Mouse (Mus musculus) kidney, embryonic 16.5 days (tissue): Measurements from ENCODE around the gene Cmah. TPM values are rescaled to one million over a fixed set of nuclear protein-coding genes. Genes with fewer than 3 reads are reported as not detected.

ENCODE experiments used
- ATAC-seq: fragments of 200-750 bp; cut with Nextera tagmentation; 2 replicates; pipeline ENCODE4 v1.8.0; 2017; ENCODE audit warnings: moderate TSS enrichment; ENCODE audit not compliant: low FRiP score, low TSS enrichment
- H3K27ac ChIP-seq: fragments of 300-500 bp; sonication (generic); 2 replicates; pipeline ENCODE4 v1.5.1; 2014; ENCODE audit warnings: low read length
- H3K27me3 ChIP-seq: fragments of 300-500 bp; sonication (generic); 2 replicates; pipeline ENCODE4 v1.6.1; 2014; ENCODE audit warnings: low read length, control low read depth, mixed read lengths; ENCODE audit not compliant: insufficient read depth
- H3K36me3 ChIP-seq: fragments of 300-500 bp; sonication (generic); 2 replicates; pipeline ENCODE4 v1.6.1; 2014; ENCODE audit warnings: low read length, control low read depth, mixed read lengths; ENCODE audit not compliant: insufficient read depth
- H3K4me1 ChIP-seq: fragments of 300-500 bp; sonication (generic); 2 replicates; pipeline ENCODE4 v1.6.1; 2014; ENCODE audit warnings: low read length, control low read depth, mixed read lengths; ENCODE audit not compliant: insufficient read depth
- H3K4me2 ChIP-seq: fragments of 300-500 bp; sonication (generic); replicated peaks from 2 replicates; pipeline ENCODE4 v1.6.1; 2014; ENCODE audit warnings: low read depth, low read length
- H3K4me3 ChIP-seq: fragments of 300-500 bp; sonication (generic); 2 replicates; pipeline ENCODE4 v1.5.1; 2014; ENCODE audit warnings: mild to moderate bottlenecking, low read length
- H3K9ac ChIP-seq: fragments of 300-500 bp; sonication (generic); replicated peaks from 2 replicates; pipeline ENCODE4 v1.6.1; 2014; ENCODE audit warnings: low read length
- H3K9me3 ChIP-seq: fragments of 300-500 bp; sonication (generic); 2 replicates; pipeline ENCODE4 v1.6.1; 2016; ENCODE audit warnings: low read length, control low read depth
- WGBS: fragments of 180-500 bp; shearing (Covaris S2); extraction: QIAGEN DNeasy Blood & Tissue Kit; methylation state at CpG from one replicate; pipeline ENCODE4 v1.1.7; 2014; 5-methylcytosine and 5-hydroxymethylcytosine counted together
- polyA plus RNA-seq: library from polyadenylated mRNA; unstranded; fragments of >200 nt; fragmentation: Nextera tagmentation; extraction: Ambion mirVana; gene quantifications from 2 replicates; pipeline ENCODE4 v1.2.1, GENCODE M21; 2015

Cmah gene
- polyA plus RNA-seq, 1 experiment from 2014 or later = 0.79 TPM

DNA sequence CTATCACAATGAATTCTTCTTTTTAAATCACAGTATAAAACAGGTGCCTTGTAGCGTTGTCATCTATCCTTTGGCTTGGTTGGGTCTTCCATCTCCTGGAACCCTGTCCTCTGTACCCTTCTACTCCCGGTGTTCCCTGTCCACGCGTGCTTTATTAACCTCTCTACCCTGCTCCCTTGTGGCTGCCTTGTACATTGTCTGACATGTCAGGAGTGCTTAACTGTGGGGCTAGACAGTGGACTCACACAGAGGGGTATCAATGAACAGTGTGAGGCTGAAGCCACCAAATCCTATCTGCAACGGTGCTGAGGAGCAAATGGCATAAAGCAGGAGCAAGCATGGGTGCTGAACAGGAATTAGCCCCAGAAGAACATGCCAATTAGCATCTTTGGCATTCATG, 133.3 kb downstream of the Cmah start:
- no peak overlapping the region for H3K4me3 ChIP-seq
- WGBS = 56% methylated on average over 5 of the region's 5 CpGs
- no peaks in the 10 kb centered on the region for H3K4me1 ChIP-seq
- 0 out of 2 replicates have a peak, but pooled peaks have one; percentile 54 for ATAC-seq
- H3K9me3 ChIP-seq = no peaks in the 10 kb centered on the region
- H3K4me2 ChIP-seq = no peak overlapping the region
- no peak overlapping the region for H3K9ac ChIP-seq
- H3K36me3 ChIP-seq = no peaks in the 10 kb centered on the region
- H3K27me3 ChIP-seq = no peaks in the 10 kb centered on the region
- H3K27ac ChIP-seq = no peak overlapping the region

GRCm38 (mm10) chr13:24463767-24464166, 136.6 kb downstream of the Cmah start:
- Histone ChIP-seq H3K27me3 (no peaks in the 10 kb centered on the region), H3K4me2 (no peak overlapping the region), H3K36me3 (no peaks in the 10 kb centered on the region), H3K4me1 (no peaks in the 10 kb centered on the region), H3K9ac (no peak overlapping the region), H3K9me3 (no peaks in the 10 kb centered on the region), H3K4me3 (no peak overlapping the region), H3K27ac (no peak overlapping the region)
- no peak for ATAC-seq
- 74% methylated on average over 7 of the region's 7 CpGs for WGBS

DNA sequence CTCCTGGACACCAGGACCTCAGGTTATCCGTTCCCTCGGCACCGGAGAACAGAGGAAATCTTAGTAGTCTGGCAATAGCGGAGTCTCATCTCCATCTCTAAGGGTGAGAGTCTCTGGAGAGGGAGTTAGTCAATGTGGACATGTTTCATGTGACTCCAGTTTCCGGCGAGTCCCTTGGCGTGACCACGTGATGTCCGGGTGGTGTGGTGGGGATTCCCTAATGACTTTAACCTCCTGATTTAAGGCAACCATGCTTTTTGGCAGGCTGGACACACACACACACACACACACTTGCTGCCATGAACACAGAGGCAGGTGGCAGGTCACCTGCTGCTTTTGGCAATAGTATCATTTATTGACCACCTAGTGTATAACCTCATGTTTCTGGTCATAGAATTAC, 138.8 kb downstream of the Cmah start:
- Histone ChIP-seq H3K9ac (no peak overlapping the region), H3K4me3 (no peak overlapping the region), H3K27ac (no peak overlapping the region), H3K36me3 (no peaks in the 10 kb centered on the region), H3K4me2 (no peak overlapping the region), H3K4me1 (no peaks in the 10 kb centered on the region), H3K27me3 (no peaks in the 10 kb centered on the region), H3K9me3 (no peaks in the 10 kb centered on the region)
- no peak for ATAC-seq
- 94% methylated on average over 9 of the region's 9 CpGs for WGBS

- WGBS = 79% methylated on average over 4 of the region's 4 CpGs
- no peaks in the 10 kb centered on the region for H3K27me3 ChIP-seq
- H3K4me2 ChIP-seq = no peak overlapping the region
- H3K4me1 ChIP-seq = no peaks in the 10 kb centered on the region
- H3K9ac ChIP-seq = no peak overlapping the region
- no peaks in the 10 kb centered on the region for H3K36me3 ChIP-seq
- no peak overlapping the region for H3K27ac ChIP-seq
- no peak for ATAC-seq
- no peaks in the 10 kb centered on the region for H3K9me3 ChIP-seq
- no peak overlapping the region for H3K4me3 ChIP-seq
These were observed 140.6 kb downstream of the Cmah start for GRCm38 (mm10) chr13:24467806-24468205.

GRCm38 (mm10) chr13:24477564-24477963, 150.4 kb downstream of the Cmah start:
- 57% methylated on average over 5 of the region's 5 CpGs for WGBS
- Histone ChIP-seq H3K9me3 (no peaks in the 10 kb centered on the region), H3K9ac (no peak overlapping the region), H3K4me2 (no peak overlapping the region), H3K36me3 (no peaks in the 10 kb centered on the region), H3K4me3 (no peak overlapping the region), H3K27me3 (no peaks in the 10 kb centered on the region), H3K4me1 (no peaks in the 10 kb centered on the region), H3K27ac (no peak overlapping the region)
- ATAC-seq = no peak

GRCm38 (mm10) chr13:24479516-24479915, 152.3 kb downstream of the Cmah start:
- Histone ChIP-seq H3K4me1 (no peaks in the 10 kb centered on the region), H3K4me2 (no peak overlapping the region), H3K9ac (no peak overlapping the region), H3K9me3 (no peaks in the 10 kb centered on the region), H3K27ac (no peak overlapping the region), H3K4me3 (no peak overlapping the region), H3K27me3 (no peaks in the 10 kb centered on the region), H3K36me3 (no peaks in the 10 kb centered on the region)
- no peak for ATAC-seq
- 80% methylated on average over 2 of the region's 2 CpGs for WGBS

DNA sequence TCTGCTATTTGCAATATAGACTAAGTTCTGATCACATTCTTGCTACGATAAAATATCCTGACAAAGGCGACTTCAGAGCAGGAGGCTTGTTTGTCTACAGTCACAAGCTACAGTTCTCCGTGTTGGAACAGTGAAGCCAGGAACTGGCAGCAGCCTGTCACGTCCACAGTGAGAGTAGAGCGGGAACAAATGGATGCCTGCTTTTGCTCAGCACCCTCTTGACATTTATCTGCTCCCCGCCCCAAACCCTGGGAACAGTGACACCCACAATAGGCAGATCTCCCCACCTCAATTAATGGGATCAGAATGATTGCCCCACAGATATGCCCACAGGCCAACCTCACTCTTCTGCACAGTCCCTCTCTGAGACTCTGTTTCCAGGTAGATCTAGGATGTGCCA, 153.6 kb downstream of the Cmah start:
- ATAC-seq = no peak
- no peaks in the 10 kb centered on the region for H3K4me1 ChIP-seq
- no peaks in the 10 kb centered on the region for H3K36me3 ChIP-seq
- H3K4me3 ChIP-seq = no peak overlapping the region
- no peak overlapping the region for H3K9ac ChIP-seq
- no peak overlapping the region for H3K27ac ChIP-seq
- H3K4me2 ChIP-seq = no peak overlapping the region
- no peaks in the 10 kb centered on the region for H3K9me3 ChIP-seq
- WGBS = 75% methylated on average over 6 of the region's 6 CpGs
- H3K27me3 ChIP-seq = no peaks in the 10 kb centered on the region

- Histone ChIP-seq H3K4me2 (no peak overlapping the region), H3K4me3 (no peak overlapping the region), H3K27ac (no peak overlapping the region), H3K9me3 (no peaks in the 10 kb centered on the region), H3K4me1 (no peaks in the 10 kb centered on the region), H3K9ac (no peak overlapping the region), H3K27me3 (no peaks in the 10 kb centered on the region), H3K36me3 (no peaks in the 10 kb centered on the region)
- ATAC-seq = peak; percentile 83
- 36% methylated on average over 10 of the region's 10 CpGs for WGBS
These were observed 154.6 kb downstream of the Cmah start for GRCm38 (mm10) chr13:24481615-24482295.

- Histone ChIP-seq H3K27ac (no peak overlapping the region), H3K9me3 (no peaks in the 10 kb centered on the region), H3K36me3 (no peaks in the 10 kb centered on the region), H3K4me1 (no peaks in the 10 kb centered on the region), H3K4me2 (no peak overlapping the region), H3K9ac (no peak overlapping the region), H3K27me3 (no peaks in the 10 kb centered on the region), H3K4me3 (no peak overlapping the region)
- ATAC-seq = no peak
- WGBS = 85% methylated on average over 3 of the region's 3 CpGs
These were observed 156.5 kb downstream of the Cmah start for GRCm38 (mm10) chr13:24483691-24484090.

- Histone ChIP-seq H3K9me3 (no peaks in the 10 kb centered on the region), H3K36me3 (no peaks in the 10 kb centered on the region), H3K4me1 (no peaks in the 10 kb centered on the region), H3K27ac (no peak overlapping the region), H3K27me3 (no peaks in the 10 kb centered on the region), H3K4me3 (no peak overlapping the region), H3K4me2 (no peak overlapping the region), H3K9ac (no peak overlapping the region)
- ATAC-seq = no peak
- 91% methylated on average over 3 of the region's 3 CpGs for WGBS
These were observed 157.6 kb downstream of the Cmah start for GRCm38 (mm10) chr13:24484811-24485210.
